22 mouse cellular contexts compared by ENCODE assay signal in genomic region chr7:69946396-69946795, GRCm38 (mm10).
"Had no signal": no experiment of that assay in that cellular context is flagged by ENCODE, and none has a peak within 500 bp of the region (broad histone marks: within the 10 kb centered on the region; RNA-seq: fewer than 3 reads in every experiment).

No protein-coding gene starts in this region.

- H3K27me3 ChIP-seq: heart, embryonic 13.5 days; heart, embryonic 15.5 days; limb, embryonic 12.5 days had no signal

- DNase-seq: forebrain, postnatal 0 days; gastrocnemius, postnatal 14 days; gastrocnemius, postnatal 36 days; heart, adult 2 months; heart, postnatal 14 days; heart, postnatal 36 days; kidney, adult 11 months; kidney, adult 8-10 months; kidney, postnatal 10 days; kidney, postnatal 36 days had no signal

- ATAC-seq: forebrain, postnatal 0 days; hindbrain, postnatal 0 days; intestine, embryonic 16.5 days had no signal

- H3K4me2 ChIP-seq: heart, embryonic 11.5 days; heart, embryonic 13.5 days; heart, embryonic 15.5 days; hindbrain, embryonic 12.5 days; hindbrain, embryonic 15.5 days; limb, embryonic 12.5 days; liver, embryonic 11.5 days had no signal

- H3K9ac ChIP-seq: forebrain, postnatal 0 days; heart, embryonic 13.5 days; heart, embryonic 15.5 days; hindbrain, embryonic 12.5 days; hindbrain, embryonic 15.5 days; limb, embryonic 12.5 days had no signal

- H3K4me1 ChIP-seq: heart, embryonic 13.5 days; heart, embryonic 15.5 days had no signal

- H3K36me3 ChIP-seq: heart, embryonic 13.5 days; heart, embryonic 15.5 days; hindbrain, embryonic 12.5 days; hindbrain, embryonic 15.5 days; limb, embryonic 10.5 days; limb, embryonic 12.5 days had no signal

- H3K27ac ChIP-seq: heart, adult 2 months; heart, embryonic 13.5 days; heart, embryonic 15.5 days; hindbrain, embryonic 12.5 days; hindbrain, embryonic 15.5 days; hindbrain, postnatal 0 days; layer of hippocampus, adult 2 months; left cerebral cortex, adult 2 months; limb, embryonic 10.5 days; limb, embryonic 12.5 days had no signal

- H3K9me3 ChIP-seq: heart, embryonic 13.5 days; heart, embryonic 15.5 days; hindbrain, embryonic 12.5 days; hindbrain, embryonic 15.5 days; limb, embryonic 10.5 days; limb, embryonic 12.5 days had no signal

- H3K4me3 ChIP-seq: heart, adult 2 months; heart, embryonic 13.5 days; heart, embryonic 15.5 days; hindbrain, embryonic 12.5 days; hindbrain, embryonic 15.5 days; layer of hippocampus, adult 2 months; left cerebral cortex, adult 2 months; limb, embryonic 10.5 days; limb, embryonic 12.5 days had no signal
